Mouse (Mus musculus) small intestine, adult 2 months (tissue): ENCODE data around the gene Krt77.

Experiments used
- CTCF ChIP-seq: fragments of 200-500 bp; IDR thresholded peaks from 2 replicates; pipeline ENCODE4 v1.5.1; 2012; ENCODE audit warnings: low read depth, mild to moderate bottlenecking, control low read depth, inconsistent platforms, low read length, moderate library complexity, mixed read lengths; ENCODE audit not compliant: insufficient replicate concordance, insufficient read length; ENCODE audit errors: extremely low read depth
- POLR2A ChIP-seq: fragments of 200-500 bp; IDR thresholded peaks from 2 replicates; pipeline ENCODE4 v1.6.1; 2012; ENCODE audit warnings: low read depth, mild to moderate bottlenecking, control low read depth, inconsistent platforms, low read length, moderate library complexity

DNA sequence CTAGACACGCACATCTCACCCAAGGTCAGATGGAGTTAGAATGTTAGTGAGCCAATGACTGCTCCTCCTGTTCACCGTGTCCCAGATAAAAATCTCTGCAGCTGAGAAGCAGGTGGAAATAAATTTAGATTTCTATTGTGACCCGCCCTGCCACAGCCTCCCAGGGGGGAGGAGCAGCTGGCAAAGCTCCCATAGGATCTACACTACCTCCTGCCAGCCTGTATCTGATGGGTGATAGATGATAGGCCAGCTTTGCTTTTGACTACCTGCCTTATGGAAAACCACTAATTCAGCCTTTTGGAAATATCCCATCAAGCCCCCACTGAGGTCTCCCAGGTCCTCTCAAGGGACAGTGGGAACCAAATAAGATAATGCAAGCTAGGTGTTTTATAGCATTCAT lies 13.8 kb downstream of the Krt77 start:
- no peak for TF ChIP-seq CTCF
- no peak for TF ChIP-seq POLR2A
